Mouse (Mus musculus) forebrain, postnatal 0 days (tissue): ENCODE data around the gene Bnip2. TPM values are rescaled to one million over a fixed set of nuclear protein-coding genes. Genes with fewer than 3 reads are reported as not detected.

Experiments
- ATAC-seq: fragments of 200-750 bp; cut with Nextera tagmentation; 2 replicates; pipeline ENCODE4 v1.8.0; 2017; ENCODE audit warnings: mild to moderate bottlenecking, moderate library complexity
- DNase-seq: peaks from one replicate; pipeline ENCODE4 v3.0.0-alpha.2; 2015
- H3K27ac ChIP-seq: fragments of 300-500 bp; sonication (generic); 2 replicates; pipeline ENCODE4 v1.5.1; 2014; ENCODE audit warnings: low read depth, mild to moderate bottlenecking, antibody characterized with exemption, low read length, moderate library complexity, mixed read lengths
- H3K27me3 ChIP-seq: fragments of 300-500 bp; sonication (generic); 2 replicates; pipeline ENCODE4 v1.6.1; 2014; ENCODE audit warnings: mild to moderate bottlenecking, low read length, mixed read lengths; ENCODE audit not compliant: insufficient read depth
- H3K36me3 ChIP-seq: fragments of 300-500 bp; sonication (generic); 2 replicates; pipeline ENCODE4 v1.6.1; 2014; ENCODE audit warnings: mild to moderate bottlenecking, moderate library complexity; ENCODE audit not compliant: insufficient read depth
- H3K4me1 ChIP-seq: fragments of 300-500 bp; sonication (generic); 2 replicates; pipeline ENCODE4 v1.6.1; 2014; ENCODE audit warnings: antibody characterized with exemption; ENCODE audit not compliant: insufficient read depth
- H3K4me2 ChIP-seq: fragments of 300-500 bp; sonication (generic); 2 replicates; pipeline ENCODE4 v1.6.1; 2014; ENCODE audit warnings: low read depth, mild to moderate bottlenecking, moderate library complexity
- H3K4me3 ChIP-seq: fragments of 300-500 bp; sonication (generic); 2 replicates; pipeline ENCODE4 v1.5.1; 2014; ENCODE audit warnings: low read depth, low read length, mixed read lengths
- H3K9ac ChIP-seq: fragments of 300-500 bp; sonication (generic); 2 replicates; pipeline ENCODE4 v1.6.1; 2014; ENCODE audit warnings: mild to moderate bottlenecking
- H3K9me3 ChIP-seq: fragments of 300-500 bp; sonication (generic); 2 replicates; pipeline ENCODE4 v1.6.1; 2016; ENCODE audit warnings: low read length
- CTCF ChIP-seq: sonication (generic); IDR thresholded peaks from 2 replicates; pipeline ENCODE4 v1.5.1; 2016; ENCODE audit warnings: antibody characterized with exemption, control low read depth, low read depth
- WGBS: fragments of 180-500 bp; shearing (Covaris S2); extraction: QIAGEN DNeasy Blood & Tissue Kit; methylation state at CpG from one replicate; pipeline ENCODE4 v1.1.7; 2014; 5-methylcytosine and 5-hydroxymethylcytosine counted together
- polyA plus RNA-seq: library from polyadenylated mRNA; unstranded; fragments of >200 nt; fragmentation: Nextera tagmentation; extraction: Ambion mirVana; gene quantifications from 2 replicates; pipeline ENCODE4 v1.2.1, GENCODE M21; 2015
- total RNA-seq: library from RNA; depleted of rRNA; stranded (reverse); fragments of >200 nt; gene quantifications from 2 replicates; pipeline ENCODE4 v1.2.3, GENCODE M21; 2014; rRNA removed

Bnip2 gene
- total and polyA plus RNA-seq, 2 experiments from 2014 or later: 53.2 to 69.4 TPM

DNA sequence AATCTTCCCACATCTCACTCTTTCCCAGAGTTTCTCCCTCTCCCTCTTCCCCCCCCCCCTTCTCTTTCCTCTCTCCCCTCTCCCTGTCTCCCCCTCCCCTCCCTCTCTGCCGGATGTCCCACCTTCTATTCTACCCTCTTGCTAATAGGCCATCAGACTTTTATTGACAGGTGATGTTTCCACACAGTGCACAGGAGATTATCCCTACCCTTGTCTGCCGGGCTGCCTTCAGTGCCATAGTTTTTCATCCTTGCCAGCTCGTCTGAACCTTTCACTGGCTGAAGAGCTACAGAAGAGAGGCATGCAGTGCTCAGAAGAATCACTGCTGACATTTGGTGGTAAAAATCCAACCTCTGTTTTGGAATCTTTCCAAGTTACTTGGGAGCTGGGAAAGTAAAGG, 64.1 kb downstream of the Bnip2 start:
- no peaks in the 10 kb centered on the region for H3K4me1 ChIP-seq
- WGBS: 36% methylated on average over 3 of the region's 3 CpGs
- H3K4me3 ChIP-seq: no peak overlapping the region
- DNase-seq (no peak), ATAC-seq (no peak)
- H3K36me3 ChIP-seq: no peaks in the 10 kb centered on the region
- no peaks in the 10 kb centered on the region for H3K9me3 ChIP-seq
- no peak overlapping the region for H3K27ac ChIP-seq
- TF ChIP-seq CTCF: no peak
- no peaks in the 10 kb centered on the region for H3K27me3 ChIP-seq
- no peak overlapping the region for H3K4me2 ChIP-seq
- no peak overlapping the region for H3K9ac ChIP-seq

Other genes with a start within 250 kb of the Bnip2 start
- 2.5 and 8.7 TPM in 2 replicates for gene Foxb1, start 228.5 kb upstream of the Bnip2 start, total RNA-seq
- 0.47 and 2.0 TPM in 2 replicates for gene Foxb1, start 228.5 kb upstream of the Bnip2 start, polyA plus RNA-seq
- 139 and 206 TPM in 2 replicates for gene Gtf2a2, start 23.1 kb downstream of the Bnip2 start, total RNA-seq
- 257 and 317 TPM in 2 replicates for gene Gtf2a2, start 23.1 kb downstream of the Bnip2 start, polyA plus RNA-seq
- not detected in 2 replicates for gene Gcnt3, start 48.6 kb downstream of the Bnip2 start, total RNA-seq
- not detected in 2 replicates for gene Gcnt3, start 48.6 kb downstream of the Bnip2 start, polyA plus RNA-seq
- 25.6 and 33.5 TPM in 2 replicates for gene Fam81a, start 153.1 kb downstream of the Bnip2 start, total RNA-seq
- gene Fam81a, start 153.1 kb downstream of the Bnip2 start, polyA plus RNA-seq: 16.4 and 29.4 TPM in 2 replicates
- 4.6 and 6.2 TPM in 2 replicates for gene Myo1e, start 217.9 kb downstream of the Bnip2 start, total RNA-seq
- gene Myo1e, start 217.9 kb downstream of the Bnip2 start, polyA plus RNA-seq: 2.2 and 3.6 TPM in 2 replicates